Mouse (Mus musculus) neural tube, embryonic 11.5 days (tissue): ENCODE results near the gene Zeb2. TPM values are rescaled to one million over a fixed set of nuclear protein-coding genes. Genes with fewer than 3 reads are reported as not detected.

Experiments
- ATAC-seq: fragments of 200-750 bp; cut with Nextera tagmentation; 2 replicates; pipeline ENCODE4 v1.8.0; 2017; ENCODE audit warnings: moderate number of reproducible peaks, mild to moderate bottlenecking, moderate TSS enrichment, moderate library complexity; ENCODE audit not compliant: insufficient read depth, low FRiP score, low TSS enrichment
- DNase-seq: peaks from one replicate; pipeline ENCODE4 v3.0.0-alpha.2; 2015; ENCODE audit warnings: low spot score
- H3K27ac ChIP-seq: fragments of 300-500 bp; sonication (generic); 2 replicates; pipeline ENCODE4 v1.5.1; 2014; ENCODE audit warnings: low read depth, mild to moderate bottlenecking, low read length
- H3K27me3 ChIP-seq: fragments of 300-500 bp; sonication (generic); 2 replicates; pipeline ENCODE4 v1.6.1; 2014; ENCODE audit warnings: mild to moderate bottlenecking, low read length, mixed read lengths; ENCODE audit not compliant: control insufficient read depth, insufficient read depth
- H3K36me3 ChIP-seq: fragments of 300-500 bp; sonication (generic); 2 replicates; pipeline ENCODE4 v1.6.1; 2014; ENCODE audit warnings: mild to moderate bottlenecking, low read length, moderate library complexity, mixed read lengths; ENCODE audit not compliant: control insufficient read depth, insufficient read depth
- H3K4me1 ChIP-seq: fragments of 300-500 bp; sonication (generic); 2 replicates; pipeline ENCODE4 v1.6.1; 2014; ENCODE audit warnings: low read length, mixed read lengths; ENCODE audit not compliant: control insufficient read depth, insufficient read depth
- H3K4me2 ChIP-seq: fragments of 300-500 bp; sonication (generic); 2 replicates; pipeline ENCODE4 v1.6.1; 2014; ENCODE audit warnings: low read depth, mild to moderate bottlenecking, moderate library complexity
- H3K4me3 ChIP-seq: fragments of 300-500 bp; sonication (generic); 2 replicates; pipeline ENCODE4 v1.5.1; 2014; ENCODE audit warnings: low read depth, low read length
- H3K9ac ChIP-seq: fragments of 300-500 bp; sonication (generic); 2 replicates; pipeline ENCODE4 v1.6.1; 2014; ENCODE audit warnings: mild to moderate bottlenecking, low read length
- H3K9me3 ChIP-seq: fragments of 300-500 bp; sonication (generic); 2 replicates; pipeline ENCODE4 v1.6.1; 2016; ENCODE audit warnings: low read length; ENCODE audit not compliant: control insufficient read depth
- WGBS: fragments of 180-500 bp; shearing (Covaris S2); extraction: QIAGEN DNeasy Blood & Tissue Kit; methylation state at CpG from one replicate; pipeline ENCODE4 v1.1.7; 2014; 5-methylcytosine and 5-hydroxymethylcytosine counted together
- microRNA-seq: library from miRNA; unstranded; fragments of <30 nt; microRNA quantifications from one replicate; pipeline ENCODE4, GENCODE M21; 2016
- polyA plus RNA-seq: library from polyadenylated mRNA; unstranded; fragments of >200 nt; fragmentation: Nextera tagmentation; extraction: Ambion mirVana; gene quantifications from 2 replicates; pipeline ENCODE4 v1.2.1, GENCODE M21; 2014

Gene Zeb2
- polyA plus RNA-seq, 1 experiment from 2014 or later: 55.9 TPM

- ATAC-seq (no peak), DNase-seq (peak; percentile 12)
- Histone ChIP-seq H3K9ac (no peak overlapping the region), H3K4me3 (no peak overlapping the region), H3K4me2 (no peak overlapping the region), H3K9me3 (no peaks in the 10 kb centered on the region), H3K36me3 (no peaks in the 10 kb centered on the region), H3K4me1 (no peaks in the 10 kb centered on the region), H3K27me3 (no peaks in the 10 kb centered on the region), H3K27ac (no peak overlapping the region)
- 48% methylated on average over 6 of the region's 6 CpGs for WGBS
Measured at GRCm38 (mm10) chr2:44952830-44953422, 164.3 kb downstream of the Zeb2 start.

- ATAC-seq (no peak), DNase-seq (no peak)
- Histone ChIP-seq H3K9ac (no peak overlapping the region), H3K27me3 (no peaks in the 10 kb centered on the region), H3K4me3 (no peak overlapping the region), H3K36me3 (no peaks in the 10 kb centered on the region), H3K27ac (no peak overlapping the region), H3K4me2 (no peak overlapping the region), H3K9me3 (no peaks in the 10 kb centered on the region), H3K4me1 (no peaks in the 10 kb centered on the region)
- 70% methylated on average over 4 of the region's 4 CpGs for WGBS
Measured at GRCm38 (mm10) chr2:44951651-44952213, 165.5 kb downstream of the Zeb2 start.

- Histone ChIP-seq H3K27ac (no peak overlapping the region), H3K9ac (no peak overlapping the region), H3K27me3 (no peaks in the 10 kb centered on the region), H3K4me2 (no peak overlapping the region), H3K9me3 (no peaks in the 10 kb centered on the region), H3K4me3 (no peak overlapping the region), H3K4me1 (no peaks in the 10 kb centered on the region), H3K36me3 (no peaks in the 10 kb centered on the region)
- WGBS: 93% methylated on average over 2 of the region's 2 CpGs
- DNase-seq (no peak), ATAC-seq (no peak)
Measured at GRCm38 (mm10) chr2:44944689-44945088, 172.5 kb downstream of the Zeb2 start.

Small RNA genes lying within 50 kb of the gene (microRNA-seq; reads per million reads assigned to microRNA genes)
- gene Mir5129: not detected

Other genes starting within 250 kb of the Zeb2 start
- gene Gtdc1, start 189.7 kb downstream of the Zeb2 start, polyA plus RNA-seq: 9.5 and 16.2 TPM in 2 replicates